Mouse (Mus musculus) small intestine, adult 2 months (tissue): ENCODE results near the gene Fkbp11. TPM values are rescaled to one million over a fixed set of nuclear protein-coding genes. Genes with fewer than 3 reads are reported as not detected.

Experiments
- H3K27ac ChIP-seq: fragments of 200-500 bp; 2 replicates; pipeline ENCODE4 v1.5.1; 2012; ENCODE audit warnings: low read depth, low read length, control low read depth, inconsistent platforms; ENCODE audit not compliant: insufficient read depth
- H3K27me3 ChIP-seq: fragments of 200-500 bp; 2 replicates; pipeline ENCODE4 v1.6.1; 2012; ENCODE audit warnings: mild to moderate bottlenecking, moderate library complexity, low read length, inconsistent platforms; ENCODE audit not compliant: control insufficient read depth, insufficient read depth
- H3K36me3 ChIP-seq: fragments of 200-500 bp; 2 replicates; pipeline ENCODE4 v1.6.1; 2012; ENCODE audit warnings: mild to moderate bottlenecking, low read length, control low read depth, inconsistent platforms; ENCODE audit not compliant: control insufficient read depth, insufficient read depth
- H3K4me1 ChIP-seq: fragments of 200-500 bp; 2 replicates; pipeline ENCODE4 v1.6.1; 2012; ENCODE audit warnings: low read length, inconsistent platforms, mixed read lengths; ENCODE audit not compliant: control insufficient read depth, insufficient read depth, insufficient read length
- H3K4me3 ChIP-seq: fragments of 200-500 bp; 2 replicates; pipeline ENCODE4 v1.5.1; 2012; ENCODE audit warnings: low read depth, mild to moderate bottlenecking, control low read depth, inconsistent platforms, low read length, moderate library complexity
- CTCF ChIP-seq: fragments of 200-500 bp; IDR thresholded peaks from 2 replicates; pipeline ENCODE4 v1.5.1; 2012; ENCODE audit warnings: low read depth, mild to moderate bottlenecking, control low read depth, inconsistent platforms, low read length, moderate library complexity, mixed read lengths; ENCODE audit not compliant: insufficient replicate concordance, insufficient read length; ENCODE audit errors: extremely low read depth
- POLR2A ChIP-seq: fragments of 200-500 bp; IDR thresholded peaks from 2 replicates; pipeline ENCODE4 v1.6.1; 2012; ENCODE audit warnings: low read depth, mild to moderate bottlenecking, control low read depth, inconsistent platforms, low read length, moderate library complexity
- WGBS: fragments of 180-500 bp; shearing (Covaris S2); methylation state at CpG from one replicate; pipeline ENCODE4 v1.1.7; 2018; 5-methylcytosine and 5-hydroxymethylcytosine counted together
- polyA plus RNA-seq: library from polyadenylated mRNA; depleted of rRNA; stranded (reverse); fragments of >200 nt; gene quantifications from 2 replicates; pipeline ENCODE4 v1.2.3, GENCODE M21; 2012; rRNA removed

Fkbp11 gene
- polyA plus RNA-seq, 1 experiment, result 14.7 TPM

DNA sequence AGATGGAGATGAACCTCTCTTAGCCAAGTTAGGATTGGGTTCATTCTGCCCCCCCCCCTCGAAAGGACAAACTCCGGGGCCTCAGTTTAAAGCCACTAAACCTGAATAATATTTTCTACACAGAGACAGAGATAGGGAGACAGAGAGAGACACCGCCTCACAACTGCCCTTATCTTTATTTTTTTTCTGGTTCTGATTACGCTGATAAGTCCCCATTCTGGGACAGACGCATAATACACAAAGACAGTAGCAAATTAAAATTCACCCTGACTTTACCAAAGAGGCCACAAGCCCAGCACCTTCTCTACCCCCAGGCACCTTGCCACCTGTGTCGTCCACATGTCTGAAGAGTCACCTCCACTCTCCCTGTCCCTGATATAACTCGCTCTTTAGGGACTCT, 46.4 kb downstream of the Fkbp11 start:
- Histone ChIP-seq H3K4me1 (peaks cover 7% of the 10 kb centered on the region), H3K27me3 (peaks cover 7% of the 10 kb centered on the region; the same call in 1 of the 2 replicates), H3K27ac (no peak overlapping the region), H3K4me3 (no peak overlapping the region), H3K36me3 (no peaks in the 10 kb centered on the region)
- no peak for TF ChIP-seq CTCF
- TF ChIP-seq POLR2A, result no peak
- 52% methylated on average over 7 of the region's 7 CpGs for WGBS

GRCm38 (mm10) chr15:98680660-98681059, 47.3 kb downstream of the Fkbp11 start:
- WGBS, result 66% methylated on average over 8 of the region's 8 CpGs
- peaks cover 10% of the 10 kb centered on the region for H3K4me1 ChIP-seq
- peaks cover 16% of the 10 kb centered on the region for H3K27me3 ChIP-seq
- TF ChIP-seq POLR2A (no peak), CTCF (no peak)
- no peak overlapping the region for H3K4me3 ChIP-seq
- no peak overlapping the region for H3K27ac ChIP-seq
- H3K36me3 ChIP-seq, result no peaks in the 10 kb centered on the region

DNA sequence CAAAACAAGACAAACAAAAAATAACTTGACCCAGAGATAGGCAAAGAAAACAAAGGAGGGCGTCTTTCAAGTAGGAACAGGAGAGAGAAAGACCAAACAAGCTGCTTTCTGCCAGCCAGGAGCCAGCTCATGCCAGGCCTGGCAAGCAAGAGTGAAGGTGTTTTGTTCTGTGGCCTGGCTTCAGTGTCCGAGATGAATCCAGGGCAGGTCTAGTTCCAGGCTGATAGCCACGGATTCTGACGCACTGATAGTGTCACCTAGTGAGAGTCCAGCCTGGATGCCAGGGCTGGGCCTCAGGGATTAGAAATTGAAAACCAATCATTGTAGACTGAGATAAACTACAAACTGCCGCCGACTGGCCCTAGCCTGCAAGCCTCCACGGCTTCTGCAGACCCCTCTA, 50.0 kb downstream of the Fkbp11 start:
- WGBS, result 58% methylated on average over 7 of the region's 7 CpGs
- Histone ChIP-seq H3K27ac (no peak overlapping the region), H3K36me3 (no peaks in the 10 kb centered on the region), H3K27me3 (peaks cover 31% of the 10 kb centered on the region), H3K4me1 (peaks cover 8% of the 10 kb centered on the region), H3K4me3 (no peak overlapping the region)
- TF ChIP-seq POLR2A (no peak), CTCF (no peak)

GRCm38 (mm10) chr15:98676940-98677728, 50.9 kb downstream of the Fkbp11 start, which contains the start of gene Rnd1:
Rnd1 (minus strand) TSS chr15:98677461.
- TF ChIP-seq CTCF (no peak), POLR2A (peak; percentile 98)
- H3K27ac ChIP-seq, result no peak within 1 kb of the TSS

DNA sequence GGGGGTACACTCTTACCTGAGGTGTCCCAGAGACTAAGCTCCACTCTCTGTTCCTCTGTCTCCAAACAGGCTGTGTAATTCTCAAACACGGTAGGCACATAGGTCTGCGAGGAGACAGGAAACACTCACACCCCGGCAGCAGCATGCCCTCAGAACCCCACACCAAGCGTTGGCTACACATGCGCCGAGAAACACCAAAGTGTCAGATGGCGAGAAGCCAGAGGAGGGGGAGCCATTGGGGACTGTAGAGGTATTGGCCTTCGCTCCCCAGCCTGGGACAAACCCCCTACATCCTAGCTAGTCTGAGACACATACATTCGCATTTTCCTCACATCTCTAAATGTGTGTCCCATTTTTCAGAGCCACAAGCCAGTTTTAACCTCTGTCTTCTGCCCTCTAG, 51.5 kb downstream of the Fkbp11 start:
- peak overlapping the region; percentile 39 for H3K4me3 ChIP-seq
- no peak for TF ChIP-seq CTCF
- TF ChIP-seq POLR2A, result no peak
- no peak overlapping the region for H3K27ac ChIP-seq
- H3K27me3 ChIP-seq, result peaks cover 31% of the 10 kb centered on the region
- peaks cover 8% of the 10 kb centered on the region for H3K4me1 ChIP-seq
- H3K36me3 ChIP-seq, result no peaks in the 10 kb centered on the region
- 8% methylated on average over 9 of the region's 9 CpGs for WGBS

More at GRCm38 (mm10) chr15:98676940-98677728, 50.9 kb downstream of the Fkbp11 start, which contains the start of gene Rnd1:
- H3K4me1 ChIP-seq, result peaks cover 8% of the 10 kb centered on the region
- peaks cover 31% of the 10 kb centered on the region for H3K27me3 ChIP-seq
- H3K4me3 ChIP-seq, result peak within 1 kb of the TSS; percentile 65
- under 1% methylated on average over 37 of the region's 37 CpGs for WGBS
- H3K36me3 ChIP-seq, result no peaks in the 10 kb centered on the region

- Histone ChIP-seq H3K27ac (no peak overlapping the region), H3K27me3 (peaks cover 29% of the 10 kb centered on the region), H3K4me1 (peaks cover 8% of the 10 kb centered on the region), H3K36me3 (no peaks in the 10 kb centered on the region), H3K4me3 (peak overlapping the region; percentile 39)
- WGBS, result 14% methylated on average over 14 of the region's 14 CpGs
- TF ChIP-seq POLR2A, result no peak
- no peak for TF ChIP-seq CTCF
Observed at GRCm38 (mm10) chr15:98675634-98676250, 52.3 kb downstream of the Fkbp11 start.

- H3K27ac ChIP-seq, result no peak overlapping the region
- WGBS, result 28% methylated on average over 11 of the region's 11 CpGs
- H3K27me3 ChIP-seq, result peaks cover 29% of the 10 kb centered on the region
- H3K4me3 ChIP-seq, result 0 out of 2 replicates have a peak overlapping the region, but pooled peaks have one; percentile 7
- TF ChIP-seq CTCF (no peak), POLR2A (no peak)
- peaks cover 8% of the 10 kb centered on the region for H3K4me1 ChIP-seq
- no peaks in the 10 kb centered on the region for H3K36me3 ChIP-seq
Observed at GRCm38 (mm10) chr15:98674994-98675545, 52.9 kb downstream of the Fkbp11 start.

Other genes with a start within 250 kb of the Fkbp11 start
- not detected in 2 replicates for gene Lalba, start 245.5 kb downstream of the Fkbp11 start, polyA plus RNA-seq
- gene Olfr279, start 235.8 kb downstream of the Fkbp11 start, polyA plus RNA-seq, result not detected in 2 replicates
- 8.4 and 15.0 TPM in 2 replicates for gene Kansl2, start 193.9 kb downstream of the Fkbp11 start, polyA plus RNA-seq
- gene Ccnt1, start 157.3 kb downstream of the Fkbp11 start, polyA plus RNA-seq, result 3.6 and 5.2 TPM in 2 replicates
- 0.46 and 2.7 TPM in 2 replicates for gene 4930415O20Rik, start 157.2 kb downstream of the Fkbp11 start, polyA plus RNA-seq
- 55.9 and 89.2 TPM in 2 replicates for gene Adcy6, start 118.1 kb downstream of the Fkbp11 start, polyA plus RNA-seq
- gene Cacnb3, start 97.4 kb downstream of the Fkbp11 start, polyA plus RNA-seq, result 19.1 and 40.2 TPM in 2 replicates
- gene Ddx23, start 65.3 kb downstream of the Fkbp11 start, polyA plus RNA-seq, result 13.6 and 24.3 TPM in 2 replicates
- gene Rnd1, start 50.7 kb downstream of the Fkbp11 start, polyA plus RNA-seq, result 1.6 and 2.2 TPM in 2 replicates
- gene Ccdc65, start 20.0 kb downstream of the Fkbp11 start, polyA plus RNA-seq, result 0.09 TPM in 1 of 2 replicates, not detected in the other
- 43.3 and 104 TPM in 2 replicates for gene Arf3, start 35.0 kb upstream of the Fkbp11 start, polyA plus RNA-seq
- 0.17 and 0.18 TPM in 2 replicates for gene Wnt10b, start 50.0 kb upstream of the Fkbp11 start, polyA plus RNA-seq
- 0.06 TPM in 1 of 2 replicates, not detected in the other for gene Wnt1, start 61.7 kb upstream of the Fkbp11 start, polyA plus RNA-seq
- not detected in 2 replicates for gene Ddn, start 81.3 kb upstream of the Fkbp11 start, polyA plus RNA-seq
- 34.0 and 65.7 TPM in 2 replicates for gene Prkag1, start 103.3 kb upstream of the Fkbp11 start, polyA plus RNA-seq
- 19.4 and 36.2 TPM in 2 replicates for gene Kmt2d, start 143.0 kb upstream of the Fkbp11 start, polyA plus RNA-seq
- 5.3 and 24.1 TPM in 2 replicates for gene Rhebl1, start 166.3 kb upstream of the Fkbp11 start, polyA plus RNA-seq
- 0.33 and 0.55 TPM in 2 replicates for gene Dhh, start 170.3 kb upstream of the Fkbp11 start, polyA plus RNA-seq
- 183 and 395 TPM in 2 replicates for gene Lmbr1l, start 190.0 kb upstream of the Fkbp11 start, polyA plus RNA-seq
- 455 and 523 TPM in 2 replicates for gene Tuba1b, start 206.4 kb upstream of the Fkbp11 start, polyA plus RNA-seq
- 1.2 and 23.9 TPM in 2 replicates for gene Gm49450, start 225.4 kb upstream of the Fkbp11 start, polyA plus RNA-seq
- gene Tuba1a, start 225.5 kb upstream of the Fkbp11 start, polyA plus RNA-seq, result 99.6 and 116 TPM in 2 replicates